Mouse (Mus musculus) CH12.LX (cell line): ENCODE results near the gene Gm4312. TPM values are rescaled to one million over a fixed set of nuclear protein-coding genes. Genes with fewer than 3 reads are reported as not detected.
"Not testable (repeated sequence)": the region's sequence is repeated elsewhere in the genome, so short reads cannot be mapped to it uniquely, and the experiment has no call there.

ENCODE experiments used
- DNase-seq: peaks from one replicate; pipeline ENCODE4 v3.0.0-alpha.2; 2013; ENCODE audit errors: extremely low read depth
- H3K27ac ChIP-seq: 2 replicates; pipeline ENCODE4 v1.5.1; 2012; ENCODE audit warnings: low read depth, mild to moderate bottlenecking, control low read depth, moderate library complexity; ENCODE audit not compliant: insufficient read depth
- H3K27me3 ChIP-seq: replicated peaks from 2 replicates; pipeline ENCODE3; 2012; ENCODE audit warnings: inconsistent platforms
- H3K36me3 ChIP-seq, 2 experiments: replicated peaks in 1 of 2; 2 replicates each; pipeline versions ENCODE3 to v1.6.1; 2012; ENCODE audit warnings: inconsistent platforms in 1 of 2, low read length in 1 of 2, mild to moderate bottlenecking in 1 of 2, mixed read lengths in 1 of 2, moderate library complexity in 1 of 2; ENCODE audit not compliant: control insufficient read depth in 1 of 2, insufficient read depth in 1 of 2
- H3K4me1 ChIP-seq, 2 experiments: 2 replicates each; pipeline ENCODE4 v1.6.1; 2012; ENCODE audit warnings: inconsistent platforms in 1 of 2, moderate library complexity in 1 of 2; ENCODE audit not compliant: insufficient read depth in 2 of 2, control insufficient read depth in 1 of 2
- H3K4me2 ChIP-seq: 2 replicates; pipeline ENCODE4 v1.6.1; 2012; ENCODE audit warnings: low read depth, mild to moderate bottlenecking, control low read depth; ENCODE audit not compliant: poor library complexity, insufficient read depth, severe bottlenecking
- H3K4me3 ChIP-seq, 3 experiments: fragments of 150-350 bp in 1 of 3; sonication (generic) in 1 of 3; replicated peaks in 1 of 3; 2 replicates each; pipeline versions ENCODE3 to v1.5.1; 2011 to 2012; ENCODE audit warnings: low read depth in 2 of 3, low read length in 2 of 3, mild to moderate bottlenecking in 2 of 3, moderate library complexity in 2 of 3, control low read depth in 1 of 3, improper control_type of control experiment in 1 of 3, inconsistent platforms in 1 of 3, mixed read lengths in 1 of 3; ENCODE audit not compliant: poor library complexity in 1 of 3
- H3K79me2 ChIP-seq: replicated peaks from 2 replicates; pipeline ENCODE4 v1.6.1; 2012; ENCODE audit warnings: mild to moderate bottlenecking, moderate library complexity; ENCODE audit not compliant: control insufficient read depth, poor library complexity, insufficient read depth, severe bottlenecking; ENCODE audit errors: extremely low read depth
- H3K9ac ChIP-seq: 2 replicates; pipeline ENCODE4 v1.6.1; 2012; ENCODE audit warnings: low read depth, mild to moderate bottlenecking, control low read depth, moderate library complexity; ENCODE audit not compliant: insufficient read depth
- H3K9me3 ChIP-seq: replicated peaks from 2 replicates; pipeline ENCODE3; 2012; ENCODE audit warnings: low read length, inconsistent platforms, mixed read lengths
- CHD1 ChIP-seq: IDR thresholded peaks from 2 replicates; pipeline ENCODE4 v1.6.1; 2012; ENCODE audit warnings: low read depth, low read length, improper control_type of control experiment, inconsistent platforms
- CTCF ChIP-seq, 2 experiments: IDR thresholded peaks in 1 of 2; conservative IDR thresholded peaks in 1 of 2; 2 replicates each; pipeline ENCODE4 v1.5.1; 2011 to 2012; ENCODE audit warnings: low read depth in 2 of 2, low read length in 2 of 2, improper control_type of control experiment in 1 of 2, inconsistent platforms in 1 of 2, mild to moderate bottlenecking in 1 of 2, moderate library complexity in 1 of 2
- EP300 ChIP-seq: IDR thresholded peaks from 2 replicates; pipeline ENCODE4 v1.6.1; 2011; ENCODE audit warnings: low read length, improper control_type of control experiment
- ETS1 ChIP-seq: conservative IDR thresholded peaks from 2 replicates; pipeline ENCODE4 v1.6.1; 2012; ENCODE audit warnings: low read depth, mild to moderate bottlenecking, inconsistent platforms, low read length, improper control_type of control experiment, moderate library complexity
- IRF4 ChIP-seq: IDR thresholded peaks from 2 replicates; pipeline ENCODE4 v1.6.1; 2014; ENCODE audit warnings: low read depth, mild to moderate bottlenecking, inconsistent platforms, low read length, improper control_type of control experiment
- KAT2A ChIP-seq: IDR thresholded peaks from 2 replicates; pipeline ENCODE4 v1.6.1; 2012; ENCODE audit warnings: low read length, improper control_type of control experiment, inconsistent platforms; ENCODE audit not compliant: insufficient replicate concordance
- MAFK ChIP-seq: IDR thresholded peaks from 2 replicates; pipeline ENCODE4 v1.6.1; 2011; ENCODE audit warnings: low read length, improper control_type of control experiment; ENCODE audit not compliant: insufficient replicate concordance
- MAZ ChIP-seq: IDR thresholded peaks from 2 replicates; pipeline ENCODE4 v1.6.1; 2012; ENCODE audit warnings: low read depth, mild to moderate bottlenecking, inconsistent platforms, low read length, improper control_type of control experiment, moderate library complexity
- MEF2A ChIP-seq: IDR thresholded peaks from 2 replicates; pipeline ENCODE4 v1.6.1; 2014; ENCODE audit warnings: low read depth, mild to moderate bottlenecking, inconsistent platforms, low read length, improper control_type of control experiment, borderline replicate concordance
- NELFE ChIP-seq: IDR thresholded peaks from 2 replicates; pipeline ENCODE4 v1.6.1; 2011; ENCODE audit warnings: low read depth, low read length, improper control_type of control experiment
- PAX5 ChIP-seq: IDR thresholded peaks from 2 replicates; pipeline ENCODE4 v1.6.1; 2012; ENCODE audit warnings: low read length, inconsistent platforms, mixed read lengths
- RAD21 ChIP-seq: IDR thresholded peaks from 2 replicates; pipeline ENCODE4 v1.6.1; 2011; ENCODE audit warnings: low read depth, mild to moderate bottlenecking, low read length, improper control_type of control experiment, moderate library complexity
- RCOR1 ChIP-seq: conservative IDR thresholded peaks from 2 replicates; pipeline ENCODE4 v1.6.1; 2012; ENCODE audit warnings: low read depth, mild to moderate bottlenecking, inconsistent platforms, low read length, improper control_type of control experiment
- SMC3 ChIP-seq: IDR thresholded peaks from 2 replicates; pipeline ENCODE4 v1.6.1; 2011; ENCODE audit warnings: low read depth, low read length, improper control_type of control experiment
- UBTF ChIP-seq: IDR thresholded peaks from 2 replicates; pipeline ENCODE4 v1.6.1; 2012; ENCODE audit warnings: low read depth, mild to moderate bottlenecking, inconsistent platforms, low read length, improper control_type of control experiment, moderate library complexity
- USF1 ChIP-seq: IDR thresholded peaks from 2 replicates; pipeline ENCODE4 v1.6.1; 2014; ENCODE audit warnings: low read depth, mild to moderate bottlenecking, inconsistent platforms, low read length, improper control_type of control experiment
- dilution Hi-C: fragments of 300-500 bp; cut with MboI; formaldehyde crosslinking; loops from 2 replicates; pipeline ENCODE4 v1.14.3; 2020; ENCODE audit warnings: low sequenced_read_pairs; ENCODE audit not compliant: extremely low pct_unique_long_range_greater_than_20kb, extremely low pct_ligation_motif_present
- in situ Hi-C: fragments of 300-500 bp; cut with MboI; formaldehyde crosslinking; loops from 3 replicates; pipeline ENCODE4 v1.14.3; 2019; ENCODE audit warnings: low sequenced_read_pairs, low pct_ligation_motif_present, low pct_unique_long_range_greater_than_20kb, mixed read lengths
- polyA plus RNA-seq: library from polyadenylated mRNA; unstranded; fragments of >175 nt; gene quantifications from 2 replicates; pipeline ENCODE4 v1.2.1, GENCODE M21; 2012; ENCODE audit warnings: low read depth; ENCODE audit not compliant: insufficient read length
- total RNA-seq, 2 experiments: library from RNA; depleted of rRNA; stranded (reverse); fragments of 300-350 nt in 1 of 2; fragments of >200 nt in 1 of 2; gene quantifications; 2 replicates each; pipeline ENCODE4 v1.2.3; 2012 to 2014

Gm4312 gene
- total RNA-seq (2012; rRNA removed) (not detected in 2 replicates), total RNA-seq (2014; rRNA removed) (not detected in 2 replicates), polyA plus RNA-seq (not detected in 2 replicates)

DNA sequence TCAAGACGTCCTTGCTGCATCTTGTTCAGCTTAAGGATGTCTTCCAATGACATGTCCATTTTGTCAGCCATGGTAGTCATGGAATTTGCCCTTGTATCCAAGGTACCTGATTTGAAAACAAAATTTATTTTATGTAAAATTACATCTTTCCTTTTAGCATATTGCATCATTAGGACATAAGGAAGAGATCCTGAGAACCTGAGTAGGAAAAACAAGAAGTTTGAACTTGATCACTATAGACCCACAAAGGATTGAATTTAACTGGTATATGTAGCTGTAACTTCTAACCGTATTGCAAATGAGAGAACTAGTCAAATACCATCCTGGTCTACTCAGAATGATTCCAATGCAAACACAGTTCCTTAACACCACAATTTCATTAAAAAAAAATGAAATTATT, at the start of gene Gm4312:
Gene Gm4312, minus strand, starts transcription at position 101 of the 400 bp plus-strand sequence.
- H3K4me2 ChIP-seq, H3K79me2 ChIP-seq, H3K36me3 ChIP-seq, H3K9me3 ChIP-seq, H3K4me3 ChIP-seq, H3K27ac ChIP-seq, dilution Hi-C loops, H3K4me1 ChIP-seq, H3K9ac ChIP-seq, in situ Hi-C loops, H3K27me3 ChIP-seq, DNase-seq: not testable (repeated sequence)

DNA sequence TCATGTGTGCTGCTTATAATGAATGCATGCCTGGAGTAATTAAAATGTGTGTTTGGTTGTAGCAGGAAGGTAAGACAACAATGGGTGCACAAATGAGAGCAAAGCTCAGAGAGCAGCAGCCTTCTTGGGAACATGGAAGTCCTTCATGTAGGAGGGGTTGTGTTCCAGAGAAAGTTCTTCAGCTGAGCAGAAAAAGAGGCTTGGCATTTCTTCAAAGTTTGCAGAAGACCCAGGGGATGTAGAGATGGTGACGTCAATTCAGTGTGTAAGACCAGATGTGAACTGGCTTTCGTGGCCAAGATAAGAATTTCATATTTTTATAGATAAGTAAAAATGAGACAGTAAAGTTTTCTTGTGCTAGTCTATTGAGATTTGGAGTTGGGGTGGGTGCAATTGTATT, 45.2 kb upstream of the Gm4312 start:
- in situ Hi-C loops: no loop called here
- H3K9me3 ChIP-seq: peaks cover 27% of the 10 kb centered on the region
- dilution Hi-C loops: no loop called here

DNA sequence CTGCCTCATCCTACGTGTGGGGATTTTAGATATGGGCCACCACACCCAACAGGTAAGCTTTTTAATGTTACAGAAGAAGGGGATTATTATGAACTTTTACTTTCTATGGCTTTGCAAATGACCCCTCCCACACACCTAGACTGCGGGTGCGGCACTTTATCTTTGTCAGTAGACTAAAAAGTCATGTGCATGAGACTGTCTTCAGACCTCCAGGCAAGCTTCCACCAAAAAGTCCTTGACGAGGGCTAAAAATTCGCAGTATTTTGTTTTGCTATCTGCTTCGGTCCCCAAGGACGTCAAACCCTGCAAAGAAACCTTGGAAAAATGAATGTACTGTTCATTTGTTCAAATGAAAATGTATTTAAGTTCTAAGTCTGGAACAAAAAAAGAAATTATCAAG, 33.2 kb upstream of the Gm4312 start:
- H3K27me3 ChIP-seq: no peaks in the 10 kb centered on the region
- in situ Hi-C loops: no loop called here
- dilution Hi-C loops: no loop called here

More for the DNA sequence above, 45.2 kb upstream of the Gm4312 start:
- DNase-seq: no peak
- Histone ChIP-seq H3K79me2 (no peaks in the 10 kb centered on the region), H3K9ac (no peak overlapping the region), H3K27ac (no peak overlapping the region), H3K27me3 (no peaks in the 10 kb centered on the region), H3K4me3 (no peak overlapping the region), H3K4me1 (no peaks in the 10 kb centered on the region), H3K4me2 (no peak overlapping the region), H3K36me3 (no peaks in the 10 kb centered on the region)
- TF ChIP-seq MEF2A (no peak), IRF4 (no peak), RCOR1 (no peak), UBTF (no peak), KAT2A (no peak), NELFE (no peak), MAZ (no peak), CTCF (conservative IDR thresholded peaks at IDR 0.05 in 1 of 2, IDR thresholded peaks at IDR 0.05 in 1 of 2; ENCODE audit: low read depth in 2 of 2, low read length in 2 of 2) (no peak), USF1 (no peak), PAX5 (no peak), SMC3 (no peak), MAFK (no peak), RAD21 (no peak), EP300 (no peak)

DNA sequence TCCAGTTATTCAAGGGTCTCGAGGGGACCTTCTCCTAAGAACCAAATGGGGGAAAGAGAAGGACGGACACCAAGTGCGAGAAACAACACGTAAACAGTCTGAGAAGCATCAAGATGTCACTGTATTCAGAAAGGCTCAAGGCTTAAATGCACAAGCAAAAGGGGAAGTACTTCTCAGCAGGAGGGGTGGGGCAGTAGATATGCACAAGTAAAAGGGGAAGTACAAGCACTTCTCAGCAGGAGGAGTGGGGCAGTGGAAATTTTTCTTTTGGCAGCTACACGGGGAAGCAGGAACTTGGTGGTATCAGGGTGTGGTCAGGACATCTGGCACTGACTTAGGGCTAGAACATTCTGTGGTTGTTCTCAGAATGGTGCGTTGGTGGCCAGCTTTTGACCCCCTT, 19.9 kb upstream of the Gm4312 start:
- H3K36me3 ChIP-seq, dilution Hi-C loops, H3K4me3 ChIP-seq, DNase-seq, H3K79me2 ChIP-seq, H3K9ac ChIP-seq, in situ Hi-C loops, H3K4me2 ChIP-seq, H3K4me1 ChIP-seq, H3K27me3 ChIP-seq, H3K27ac ChIP-seq: not testable (repeated sequence)
- H3K9me3 ChIP-seq: peaks cover 13% of the 10 kb centered on the region

More for the DNA sequence above, 33.2 kb upstream of the Gm4312 start:
- no peaks in the 10 kb centered on the region for H3K36me3 ChIP-seq
- no peak for DNase-seq
- H3K9me3 ChIP-seq: peaks cover 21% of the 10 kb centered on the region
- no peaks in the 10 kb centered on the region for H3K4me1 ChIP-seq
- H3K27ac ChIP-seq: no peak overlapping the region
- no peaks in the 10 kb centered on the region for H3K79me2 ChIP-seq
- no peak overlapping the region for H3K4me3 ChIP-seq
- H3K9ac ChIP-seq: no peak overlapping the region
- TF ChIP-seq CHD1 (no peak), RCOR1 (no peak), PAX5 (no peak), ETS1 (no peak), USF1 (no peak)
- H3K4me2 ChIP-seq: no peak overlapping the region
